Mouse (Mus musculus) forebrain, embryonic 10.5 days (tissue): ENCODE data around the gene Pmfbp1. TPM values are rescaled to one million over a fixed set of nuclear protein-coding genes. Genes with fewer than 3 reads are reported as not detected.

ENCODE experiments used
- DNase-seq: peaks from one replicate; pipeline ENCODE4 v3.0.0-alpha.2; 2017; ENCODE audit warnings: low spot score; ENCODE audit errors: extremely low spot score
- H3K27ac ChIP-seq: fragments of 300-500 bp; sonication (generic); 2 replicates; pipeline ENCODE4 v1.5.1; 2016; ENCODE audit warnings: mild to moderate bottlenecking
- H3K27me3 ChIP-seq: fragments of 300-500 bp; sonication (generic); 2 replicates; pipeline ENCODE4 v1.6.1; 2016; ENCODE audit warnings: mild to moderate bottlenecking; ENCODE audit not compliant: poor library complexity, severe bottlenecking
- H3K36me3 ChIP-seq: fragments of 300-500 bp; sonication (generic); replicated peaks from 2 replicates; pipeline ENCODE4 v1.6.1; 2016; ENCODE audit warnings: mild to moderate bottlenecking, moderate library complexity
- H3K4me1 ChIP-seq: fragments of 300-500 bp; sonication (generic); 2 replicates; pipeline ENCODE4 v1.6.1; 2016
- H3K4me3 ChIP-seq: fragments of 300-500 bp; sonication (generic); 2 replicates; pipeline ENCODE4 v1.5.1; 2016; ENCODE audit warnings: mild to moderate bottlenecking, moderate library complexity
- H3K9me3 ChIP-seq: fragments of 300-500 bp; sonication (generic); 2 replicates; pipeline ENCODE4 v1.6.1; 2016; ENCODE audit warnings: mild to moderate bottlenecking, moderate library complexity
- WGBS: fragments of 180-500 bp; shearing (Covaris S2); methylation state at CpG from one replicate; pipeline ENCODE4 v1.1.7; 2016; 5-methylcytosine and 5-hydroxymethylcytosine counted together
- polyA plus RNA-seq: library from polyadenylated mRNA; unstranded; fragments of >200 nt; fragmentation: Nextera tagmentation; extraction: Ambion mirVana; gene quantifications from 2 replicates; pipeline ENCODE4 v1.2.1, GENCODE M21; 2016

The Pmfbp1 gene
- polyA plus RNA-seq, 1 experiment from 2014 or later = 0.09 TPM

- H3K36me3 ChIP-seq = no peaks in the 10 kb centered on the region
- peaks cover 21% of the 10 kb centered on the region for H3K27me3 ChIP-seq
- H3K4me1 ChIP-seq = peaks cover 55% of the 10 kb centered on the region
- H3K9me3 ChIP-seq = no peaks in the 10 kb centered on the region
- WGBS = 91% methylated on average over 6 of the region's 6 CpGs
- no peak overlapping the region for H3K27ac ChIP-seq
- DNase-seq = no peak
- no peak overlapping the region for H3K4me3 ChIP-seq
Observed at GRCm38 (mm10) chr8:109471876-109472275, 22.0 kb upstream of the Pmfbp1 start.

- no peak for DNase-seq
- WGBS = 91% methylated on average over 8 of the region's 8 CpGs
- peaks cover 50% of the 10 kb centered on the region for H3K4me1 ChIP-seq
- H3K27me3 ChIP-seq = peaks cover 16% of the 10 kb centered on the region
- no peaks in the 10 kb centered on the region for H3K9me3 ChIP-seq
- H3K4me3 ChIP-seq = no peak overlapping the region
- H3K27ac ChIP-seq = no peak overlapping the region
- no peaks in the 10 kb centered on the region for H3K36me3 ChIP-seq
Observed at GRCm38 (mm10) chr8:109472400-109472799, 21.4 kb upstream of the Pmfbp1 start.

- Histone ChIP-seq H3K4me1 (peaks cover 30% of the 10 kb centered on the region), H3K9me3 (no peaks in the 10 kb centered on the region)
- WGBS = 60% methylated on average over 14 of the region's 14 CpGs
Observed at GRCm38 (mm10) chr8:109474442-109475121, 19.2 kb upstream of the Pmfbp1 start.

GRCm38 (mm10) chr8:109475436-109475835, 18.4 kb upstream of the Pmfbp1 start:
- 76% methylated on average over 4 of the region's 4 CpGs for WGBS
- Histone ChIP-seq H3K4me3 (no peak overlapping the region), H3K27me3 (0 out of 2 replicates have a peak, but pooled peaks cover 6% of the 10 kb centered on the region), H3K36me3 (no peaks in the 10 kb centered on the region), H3K27ac (no peak overlapping the region), H3K9me3 (no peaks in the 10 kb centered on the region), H3K4me1 (peaks cover 26% of the 10 kb centered on the region)
- no peak for DNase-seq

More at GRCm38 (mm10) chr8:109474442-109475121, 19.2 kb upstream of the Pmfbp1 start:
- no peaks in the 10 kb centered on the region for H3K36me3 ChIP-seq
- no peak for DNase-seq
- 0 out of 2 replicates have a peak, but pooled peaks cover 6% of the 10 kb centered on the region for H3K27me3 ChIP-seq
- H3K4me3 ChIP-seq = no peak overlapping the region
- no peak overlapping the region for H3K27ac ChIP-seq

- H3K27me3 ChIP-seq = no peaks in the 10 kb centered on the region
- no peak for DNase-seq
- H3K9me3 ChIP-seq = no peaks in the 10 kb centered on the region
- 67% methylated on average over 6 of the region's 6 CpGs for WGBS
- no peak overlapping the region for H3K27ac ChIP-seq
- peaks cover 21% of the 10 kb centered on the region for H3K4me1 ChIP-seq
- no peak overlapping the region for H3K4me3 ChIP-seq
- H3K36me3 ChIP-seq = no peaks in the 10 kb centered on the region
Observed at GRCm38 (mm10) chr8:109478586-109478985, 15.2 kb upstream of the Pmfbp1 start.

- Histone ChIP-seq H3K27ac (no peak overlapping the region), H3K27me3 (no peaks in the 10 kb centered on the region), H3K36me3 (no peaks in the 10 kb centered on the region), H3K4me1 (peaks cover under 1% of the 10 kb centered on the region; the same call in 1 of the 2 replicates), H3K4me3 (no peak overlapping the region), H3K9me3 (no peaks in the 10 kb centered on the region)
- no peak for DNase-seq
- WGBS = 93% methylated on average over 11 of the region's 11 CpGs
Observed at GRCm38 (mm10) chr8:109484741-109485140, 9.1 kb upstream of the Pmfbp1 start.

GRCm38 (mm10) chr8:109485530-109485929, 8.3 kb upstream of the Pmfbp1 start:
- DNase-seq = no peak
- H3K4me3 ChIP-seq = no peak overlapping the region
- 65% methylated on average over 6 of the region's 6 CpGs for WGBS

GRCm38 (mm10) chr8:109492785-109493184, 1.0 kb upstream of the Pmfbp1 start:
- H3K4me3 ChIP-seq = no peak overlapping the region
- no peak overlapping the region for H3K27ac ChIP-seq
- no peak for DNase-seq
- no peaks in the 10 kb centered on the region for H3K9me3 ChIP-seq
- H3K27me3 ChIP-seq = no peaks in the 10 kb centered on the region
- H3K36me3 ChIP-seq = no peaks in the 10 kb centered on the region
- WGBS = 93% methylated on average over 6 of the region's 6 CpGs
- H3K4me1 ChIP-seq = no peaks in the 10 kb centered on the region

More at GRCm38 (mm10) chr8:109485530-109485929, 8.3 kb upstream of the Pmfbp1 start:
- H3K9me3 ChIP-seq = no peaks in the 10 kb centered on the region
- H3K4me1 ChIP-seq = no peaks in the 10 kb centered on the region
- H3K36me3 ChIP-seq = no peaks in the 10 kb centered on the region
- no peaks in the 10 kb centered on the region for H3K27me3 ChIP-seq
- H3K27ac ChIP-seq = no peak overlapping the region

- Histone ChIP-seq H3K27ac (no peak overlapping the region), H3K36me3 (no peaks in the 10 kb centered on the region), H3K27me3 (no peaks in the 10 kb centered on the region), H3K4me3 (no peak overlapping the region), H3K4me1 (no peaks in the 10 kb centered on the region; the same call in 1 of the 2 replicates), H3K9me3 (no peaks in the 10 kb centered on the region)
- no peak for DNase-seq
- WGBS = 73% methylated on average over 2 of the region's 2 CpGs
Observed at GRCm38 (mm10) chr8:109494601-109495000, 774 bp downstream of the Pmfbp1 start.

GRCm38 (mm10) chr8:109497431-109497830, 3.6 kb downstream of the Pmfbp1 start:
- Histone ChIP-seq H3K27ac (no peak overlapping the region), H3K27me3 (no peaks in the 10 kb centered on the region), H3K9me3 (no peaks in the 10 kb centered on the region), H3K36me3 (no peaks in the 10 kb centered on the region), H3K4me1 (no peaks in the 10 kb centered on the region; the same call in 1 of the 2 replicates), H3K4me3 (no peak overlapping the region)
- DNase-seq = no peak
- 72% methylated on average over 5 of the region's 5 CpGs for WGBS

- Histone ChIP-seq H3K36me3 (no peaks in the 10 kb centered on the region), H3K4me1 (no peaks in the 10 kb centered on the region; the same call in 1 of the 2 replicates), H3K27ac (no peak overlapping the region), H3K27me3 (no peaks in the 10 kb centered on the region), H3K4me3 (no peak overlapping the region), H3K9me3 (no peaks in the 10 kb centered on the region)
- WGBS = 91% methylated on average over 16 of the region's 16 CpGs
- no peak for DNase-seq
Observed at GRCm38 (mm10) chr8:109499009-109499717, 5.3 kb downstream of the Pmfbp1 start.

- no peaks in the 10 kb centered on the region for H3K27me3 ChIP-seq
- no peak overlapping the region for H3K4me3 ChIP-seq
- H3K9me3 ChIP-seq = no peaks in the 10 kb centered on the region
- WGBS = 72% methylated on average over 1 of the region's 1 CpGs
- H3K27ac ChIP-seq = no peak overlapping the region
- H3K4me1 ChIP-seq = no peaks in the 10 kb centered on the region
- DNase-seq = no peak
- no peaks in the 10 kb centered on the region for H3K36me3 ChIP-seq
Observed at GRCm38 (mm10) chr8:109503566-109503965, 9.7 kb downstream of the Pmfbp1 start.

- H3K36me3 ChIP-seq = no peaks in the 10 kb centered on the region
Observed at GRCm38 (mm10) chr8:109505560-109505959, 11.7 kb downstream of the Pmfbp1 start.

More at GRCm38 (mm10) chr8:109505560-109505959, 11.7 kb downstream of the Pmfbp1 start:
- 92% methylated on average over 5 of the region's 5 CpGs for WGBS
- no peak overlapping the region for H3K27ac ChIP-seq
- no peak for DNase-seq
- no peak overlapping the region for H3K4me3 ChIP-seq
- H3K27me3 ChIP-seq = no peaks in the 10 kb centered on the region
- no peaks in the 10 kb centered on the region for H3K4me1 ChIP-seq
- no peaks in the 10 kb centered on the region for H3K9me3 ChIP-seq
